Mouse (Mus musculus) bone marrow macrophage, adult 2 months (primary cell): ENCODE measurements around the gene Prkar2a.

Experiments used
- CTCF ChIP-seq: IDR thresholded peaks from 2 replicates; pipeline ENCODE4 v1.5.1; 2012; ENCODE audit warnings: low read depth, mild to moderate bottlenecking, low read length, moderate library complexity
- POLR2A ChIP-seq: IDR thresholded peaks from 2 replicates; pipeline ENCODE4 v1.6.1; 2012; ENCODE audit warnings: mild to moderate bottlenecking, low read depth, low read length, borderline replicate concordance

DNA sequence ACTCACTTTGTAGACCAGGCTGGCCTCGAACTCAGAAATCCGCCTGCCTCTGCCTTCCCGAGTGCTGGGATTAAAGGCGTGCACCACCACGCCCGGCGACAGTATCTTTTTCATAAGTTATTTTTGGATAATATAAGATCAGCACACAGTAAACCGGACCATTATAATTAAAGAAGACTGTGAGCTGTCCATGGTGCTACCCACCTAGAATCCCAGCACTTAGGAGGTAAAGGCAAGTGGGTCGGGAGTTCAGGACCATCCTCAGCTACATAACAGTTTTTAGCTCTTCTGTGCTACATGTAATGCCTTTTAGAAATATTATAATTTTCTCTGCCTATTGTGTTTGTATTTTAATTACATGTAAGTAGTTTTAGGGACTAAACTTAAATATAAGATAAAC is 52.9 kb downstream of the Prkar2a start:
- TF ChIP-seq POLR2A: no peak
- no peak for TF ChIP-seq CTCF
